Mouse (Mus musculus): Measurements from ENCODE around the gene Tmbim1. TPM values are rescaled to one million over a fixed set of nuclear protein-coding genes. Genes with fewer than 3 reads are reported as not detected.

Tmbim1 gene
- polyA plus RNA-seq, 1 experiment from 2014 or later: 12.5 TPM

DNA sequence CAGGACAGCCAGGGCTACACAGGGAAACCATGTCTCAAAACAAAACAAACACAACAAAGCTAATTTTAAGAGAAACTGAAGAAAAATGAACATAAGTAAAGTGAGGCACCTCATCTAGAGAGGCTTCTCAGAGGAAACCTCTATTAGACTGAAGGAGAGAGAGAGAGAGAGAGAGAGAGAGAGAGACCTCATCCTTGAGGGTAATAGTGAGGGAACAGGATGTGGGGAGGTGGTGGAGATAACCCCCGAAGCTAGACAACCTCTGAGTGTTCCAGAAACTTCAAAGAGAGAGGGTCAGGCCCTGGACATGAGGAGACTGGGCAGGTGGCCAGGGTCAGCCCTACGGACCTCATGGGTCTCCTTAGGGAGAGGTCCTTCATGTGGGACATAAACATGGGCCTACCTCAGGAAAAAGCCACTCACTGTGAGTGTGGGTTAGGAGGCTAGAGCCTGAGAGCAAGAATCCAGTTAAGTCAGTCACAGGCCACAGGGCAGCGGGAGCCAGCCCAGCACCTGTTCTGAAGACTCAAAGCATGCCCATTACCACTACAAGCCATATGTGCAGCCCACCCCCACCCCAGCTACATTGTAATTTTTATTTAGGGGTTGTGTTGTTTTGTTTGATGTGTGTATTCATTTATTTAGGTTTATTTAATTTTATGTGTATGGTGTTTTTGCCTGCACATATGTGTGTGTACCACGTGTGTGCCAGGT lies 10.8 kb upstream of the Tmbim1 start:
- no peak overlapping the region for H3K27ac ChIP-seq (replicated peaks)
- WGBS: 80% methylated on average over 4 of the region's 4 CpGs
- no peaks in the 10 kb centered on the region for H3K9me3 ChIP-seq
- no peaks in the 10 kb centered on the region for H3K27me3 ChIP-seq (replicated peaks; ENCODE audit: low read depth, poor library complexity, severe bottlenecking)
- H3K4me1 ChIP-seq: 0 out of 2 replicates have a peak, but pooled peaks cover 5% of the 10 kb centered on the region
- no peak for DNase-seq (ENCODE audit: low spot score)
- no peak overlapping the region for H3K4me3 ChIP-seq
- H3K36me3 ChIP-seq (replicated peaks): no peaks in the 10 kb centered on the region

GRCm38 (mm10) chr1:74314796-74315195 lies 9.4 kb upstream of the Tmbim1 start:
- Histone ChIP-seq H3K9me3 (no peaks in the 10 kb centered on the region), H3K4me3 (no peak overlapping the region), H3K27me3 (replicated peaks; ENCODE audit: low read depth, poor library complexity, severe bottlenecking) (no peaks in the 10 kb centered on the region), H3K36me3 (replicated peaks) (no peaks in the 10 kb centered on the region), H3K4me1 (peaks cover 8% of the 10 kb centered on the region), H3K27ac (replicated peaks) (no peak overlapping the region)
- no peak for DNase-seq (ENCODE audit: low spot score)
- 90% methylated on average over 3 of the region's 3 CpGs for whole genome bisulfite sequencing

DNA sequence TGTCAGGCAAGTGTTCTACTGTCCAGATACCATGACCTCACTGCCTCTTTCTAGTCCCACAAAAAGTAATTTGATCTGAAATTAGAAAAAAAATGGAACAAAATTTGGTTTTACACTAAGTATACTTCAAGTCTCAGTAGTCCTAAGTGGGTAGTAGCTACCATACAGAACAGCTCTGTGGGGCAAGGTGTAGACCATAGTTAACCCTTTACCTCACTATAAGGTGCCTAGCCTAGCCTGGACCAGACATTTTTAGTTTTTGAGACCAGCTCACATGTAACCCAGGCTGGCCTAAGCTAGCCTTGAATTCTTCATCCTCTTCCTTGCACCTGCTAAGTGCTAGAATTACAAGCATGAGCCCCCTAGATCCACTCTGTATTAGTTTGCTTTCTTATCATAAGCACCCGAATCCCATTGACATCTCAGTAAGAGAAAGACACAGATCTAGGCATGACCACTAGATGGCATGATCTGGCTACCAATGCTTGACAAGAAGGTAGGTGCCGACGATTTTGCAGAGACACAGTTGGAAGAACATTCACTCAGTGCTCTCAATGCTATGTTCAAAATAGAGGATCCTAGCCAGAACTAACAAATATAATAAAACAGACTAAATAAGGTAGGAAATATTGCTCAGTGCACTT lies 7.7 kb upstream of the Tmbim1 start:
- H3K27ac ChIP-seq (replicated peaks): no peak overlapping the region
- peaks cover 19% of the 10 kb centered on the region for H3K4me1 ChIP-seq
- peak; percentile 57 for DNase-seq (ENCODE audit: low spot score)
- H3K9me3 ChIP-seq: no peaks in the 10 kb centered on the region
- H3K4me3 ChIP-seq: no peak overlapping the region
- 9% methylated on average over 3 of the region's 3 CpGs for WGBS
- no peaks in the 10 kb centered on the region for H3K27me3 ChIP-seq (replicated peaks; ENCODE audit: low read depth, poor library complexity, severe bottlenecking)
- H3K36me3 ChIP-seq (replicated peaks): no peaks in the 10 kb centered on the region

DNA sequence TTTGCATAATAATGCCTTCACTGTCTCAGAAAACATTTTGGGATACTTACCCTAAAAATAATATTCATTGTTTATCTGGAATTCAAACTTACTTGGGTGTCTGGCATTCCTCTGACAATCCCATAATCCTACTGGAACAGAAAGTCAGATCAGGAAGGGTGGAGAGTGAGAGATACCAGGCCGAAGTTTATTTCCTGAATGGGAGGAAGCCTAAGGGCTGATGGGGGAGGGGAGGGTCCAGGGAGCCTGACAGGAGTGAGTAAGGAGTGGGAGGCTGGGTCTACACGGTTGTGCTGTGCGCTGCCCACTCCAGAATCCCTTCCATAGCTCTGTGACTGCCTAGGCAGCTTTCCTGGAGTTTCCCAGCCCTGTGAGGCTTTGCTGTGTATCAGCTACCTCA lies 4.3 kb upstream of the Tmbim1 start:
- peak; percentile 21 for DNase-seq (ENCODE audit: low spot score)
- no peak overlapping the region for H3K4me3 ChIP-seq

DNA sequence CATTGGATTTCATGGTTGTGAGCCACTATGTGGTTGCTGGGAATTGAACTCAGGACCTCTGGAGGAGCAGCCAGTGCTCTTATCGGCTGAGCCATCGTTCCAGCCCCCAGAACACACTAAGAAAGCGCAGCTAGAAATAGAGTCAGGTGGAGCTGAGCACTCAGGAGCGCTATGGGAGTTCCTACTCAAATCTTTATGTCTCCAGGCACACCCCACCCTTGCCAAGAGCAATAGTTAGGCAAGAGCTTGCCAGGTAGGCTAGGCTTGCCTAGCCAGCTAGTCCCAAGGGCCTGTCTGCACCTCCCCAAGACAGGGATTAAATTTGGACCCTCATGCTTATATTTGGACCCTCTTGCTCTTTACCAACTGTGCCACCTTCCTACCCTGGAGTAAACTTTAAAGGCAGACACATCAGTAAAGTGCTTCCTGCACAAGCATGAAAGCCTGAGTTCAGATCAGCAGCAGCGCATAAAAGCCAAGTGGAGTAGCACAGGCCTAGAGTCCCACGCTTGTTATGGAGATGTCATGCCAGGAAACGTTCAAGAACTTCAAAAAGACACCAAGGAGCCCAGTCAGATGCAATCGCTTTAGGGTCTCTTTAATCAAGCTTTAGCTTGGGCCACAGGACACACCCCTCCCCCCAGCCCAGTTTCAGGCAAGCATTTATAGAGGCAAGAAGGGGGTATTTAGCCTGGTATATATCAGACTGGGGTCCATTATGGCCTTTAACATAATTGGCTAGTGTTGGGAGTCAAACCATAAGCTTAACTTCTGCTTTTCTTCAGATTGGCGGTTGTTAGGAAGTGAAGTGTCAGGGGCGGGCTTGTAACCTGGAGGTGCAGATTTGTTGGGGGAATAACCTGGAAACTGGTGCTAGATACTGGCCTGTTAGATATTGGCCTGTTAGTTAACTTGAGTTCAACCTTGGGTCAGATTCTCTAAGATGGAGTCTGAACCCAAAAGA lies 2.9 kb upstream of the Tmbim1 start:
- 0 out of 2 replicates have a peak, but pooled peaks cover 5% of the 10 kb centered on the region for H3K27me3 ChIP-seq (replicated peaks; ENCODE audit: low read depth, poor library complexity, severe bottlenecking)
- no peak overlapping the region for H3K27ac ChIP-seq (replicated peaks)
- WGBS: 77% methylated on average over 10 of the region's 10 CpGs
- H3K36me3 ChIP-seq (replicated peaks): no peaks in the 10 kb centered on the region
- no peak overlapping the region for H3K4me3 ChIP-seq
- no peak for DNase-seq (ENCODE audit: low spot score)
- H3K4me1 ChIP-seq: peaks cover 33% of the 10 kb centered on the region
- no peaks in the 10 kb centered on the region for H3K9me3 ChIP-seq

More for the DNA sequence above, 4.3 kb upstream of the Tmbim1 start:
- H3K27ac ChIP-seq (replicated peaks): 0 out of 2 replicates have a peak overlapping the region, but pooled peaks have one; percentile 40
- H3K4me1 ChIP-seq: peaks cover 21% of the 10 kb centered on the region
- no peaks in the 10 kb centered on the region for H3K9me3 ChIP-seq
- WGBS: 42% methylated on average over 3 of the region's 3 CpGs
- no peaks in the 10 kb centered on the region for H3K27me3 ChIP-seq (replicated peaks; ENCODE audit: low read depth, poor library complexity, severe bottlenecking)
- H3K36me3 ChIP-seq (replicated peaks): no peaks in the 10 kb centered on the region

DNA sequence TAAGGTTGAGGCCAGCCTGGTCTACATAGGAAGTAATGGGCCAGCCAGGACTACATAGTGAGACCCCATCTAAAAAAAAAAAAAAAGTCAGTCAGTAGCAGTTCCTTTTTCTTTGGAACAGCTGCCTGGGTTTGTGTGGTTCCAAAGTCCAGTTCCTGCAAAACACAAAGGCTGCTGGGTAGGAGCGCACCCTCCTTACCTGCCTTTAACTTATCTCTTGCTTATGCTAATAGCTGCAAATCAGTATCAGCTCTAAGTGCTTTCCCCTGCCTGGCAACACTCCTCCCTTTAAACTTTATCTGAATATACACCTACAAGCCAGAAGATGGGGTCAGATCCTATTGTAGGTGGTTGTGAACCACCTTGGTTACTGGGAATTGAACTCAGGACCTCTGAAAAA lies 1.7 kb upstream of the Tmbim1 start:
- H3K36me3 ChIP-seq (replicated peaks): no peaks in the 10 kb centered on the region
- peaks cover 38% of the 10 kb centered on the region for H3K4me1 ChIP-seq
- H3K9me3 ChIP-seq: no peaks in the 10 kb centered on the region
- no peak for DNase-seq (ENCODE audit: low spot score)
- peaks cover 10% of the 10 kb centered on the region; the same call in 1 of the 2 replicates for H3K27me3 ChIP-seq (replicated peaks; ENCODE audit: low read depth, poor library complexity, severe bottlenecking)
- WGBS: 88% methylated on average over 1 of the region's 1 CpGs
- H3K27ac ChIP-seq (replicated peaks): no peak overlapping the region
- H3K4me3 ChIP-seq: no peak overlapping the region

DNA sequence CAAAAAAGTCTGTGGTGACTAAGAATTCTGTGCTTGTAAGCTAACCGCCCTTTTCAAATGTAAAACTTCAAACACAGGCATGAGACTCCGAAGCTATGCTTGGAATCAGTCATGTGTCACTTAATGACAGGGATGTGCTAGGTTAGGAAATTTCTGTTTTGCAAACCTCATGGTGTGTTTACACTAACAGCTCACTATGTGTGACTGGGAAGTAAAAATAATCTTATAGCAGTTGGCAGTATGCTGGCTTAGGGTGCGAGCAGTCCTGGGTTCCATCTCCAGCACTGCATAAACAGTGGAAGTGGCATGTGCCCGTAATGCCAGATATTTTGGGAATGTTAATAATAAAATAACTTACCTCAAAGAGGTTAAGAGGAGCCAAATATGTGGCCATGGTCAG lies 476 bp downstream of the Tmbim1 start:
- H3K9me3 ChIP-seq: no peaks in the 10 kb centered on the region
- peaks cover 36% of the 10 kb centered on the region for H3K4me1 ChIP-seq
- H3K4me3 ChIP-seq: no peak overlapping the region
- WGBS: 76% methylated on average over 4 of the region's 4 CpGs
- DNase-seq (ENCODE audit: low spot score): no peak
- peaks cover 10% of the 10 kb centered on the region; the same call in 1 of the 2 replicates for H3K27me3 ChIP-seq (replicated peaks; ENCODE audit: low read depth, poor library complexity, severe bottlenecking)
- H3K36me3 ChIP-seq (replicated peaks): no peaks in the 10 kb centered on the region
- no peak overlapping the region for H3K27ac ChIP-seq (replicated peaks)

DNA sequence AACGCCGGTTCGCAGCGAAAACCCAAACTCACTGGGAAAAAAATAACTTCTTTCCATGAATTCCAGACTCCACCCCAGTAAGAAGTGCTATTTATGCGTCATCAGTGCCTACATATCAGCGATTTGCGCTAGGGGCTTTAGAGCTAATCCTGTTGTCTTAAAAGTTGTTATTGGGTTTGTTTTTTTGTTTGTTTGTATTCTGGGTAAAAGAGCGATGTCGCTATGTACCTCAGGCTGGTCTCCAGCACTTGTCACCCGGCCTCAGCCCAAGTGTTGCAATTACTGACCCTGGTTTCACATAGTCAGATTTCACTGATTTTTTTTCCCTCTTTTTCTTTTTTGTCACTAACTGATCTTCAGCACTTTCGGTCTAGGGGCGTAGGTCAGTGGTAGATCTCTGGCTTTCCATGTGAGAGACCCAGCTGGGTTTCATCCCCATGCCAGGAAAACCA lies 1.1 kb downstream of the Tmbim1 start:
- Histone ChIP-seq H3K4me1 (peaks cover 30% of the 10 kb centered on the region), H3K4me3 (peak overlapping the region; percentile 78), H3K36me3 (replicated peaks) (no peaks in the 10 kb centered on the region), H3K27me3 (replicated peaks; ENCODE audit: low read depth, poor library complexity, severe bottlenecking) (peaks cover 10% of the 10 kb centered on the region; the same call in 1 of the 2 replicates), H3K9me3 (no peaks in the 10 kb centered on the region), H3K27ac (replicated peaks) (peak overlapping the region; percentile 86)
- no peak for DNase-seq (ENCODE audit: low spot score)
- WGBS: 4% methylated on average over 12 of the region's 12 CpGs

GRCm38 (mm10) chr1:74303509-74304338 lies 1.7 kb downstream of the Tmbim1 start:
- H3K9me3 ChIP-seq: no peaks in the 10 kb centered on the region
- H3K4me1 ChIP-seq: peaks cover 28% of the 10 kb centered on the region
- under 1% methylated on average over 56 of the region's 56 CpGs for WGBS
- peaks cover 10% of the 10 kb centered on the region; the same call in 1 of the 2 replicates for H3K27me3 ChIP-seq (replicated peaks; ENCODE audit: low read depth, poor library complexity, severe bottlenecking)
- DNase-seq (ENCODE audit: low spot score): peak; percentile 76
- peak overlapping the region; percentile 78 for H3K4me3 ChIP-seq
- H3K27ac ChIP-seq (replicated peaks): peak overlapping the region; percentile 86
- no peaks in the 10 kb centered on the region for H3K36me3 ChIP-seq (replicated peaks)

- no peak for DNase-seq (ENCODE audit: low spot score)
- 75% methylated on average over 2 of the region's 2 CpGs for WGBS
Observed at GRCm38 (mm10) chr1:74302835-74303234, 2.6 kb downstream of the Tmbim1 start.

DNA sequence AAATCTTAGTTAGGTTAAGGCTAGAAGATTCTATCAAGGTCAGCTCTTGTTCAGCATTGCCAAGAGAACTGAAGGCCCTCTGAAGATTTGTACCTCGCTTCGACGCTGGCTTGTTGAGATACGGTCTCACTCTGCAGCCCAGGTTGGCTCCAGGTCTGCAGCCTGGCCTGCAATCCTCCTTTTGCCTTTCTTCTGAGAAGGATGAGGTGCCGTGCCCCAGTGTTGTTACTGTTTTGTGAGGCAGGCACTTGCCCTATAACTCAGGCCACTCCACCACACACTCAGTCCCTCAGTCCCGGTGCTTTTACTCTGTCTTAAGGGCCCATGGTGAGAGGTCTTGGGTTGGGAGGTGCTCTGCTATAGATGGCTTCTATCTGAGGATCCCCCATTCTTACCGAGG lies 3.2 kb downstream of the Tmbim1 start:
- no peak for DNase-seq (ENCODE audit: low spot score)
- H3K4me3 ChIP-seq: no peak overlapping the region
- H3K27ac ChIP-seq (replicated peaks): no peak overlapping the region
- H3K4me1 ChIP-seq: peaks cover 27% of the 10 kb centered on the region
- peaks cover 10% of the 10 kb centered on the region; the same call in 1 of the 2 replicates for H3K27me3 ChIP-seq (replicated peaks; ENCODE audit: low read depth, poor library complexity, severe bottlenecking)
- H3K36me3 ChIP-seq (replicated peaks): peaks cover 4% of the 10 kb centered on the region; the same call in 1 of the 2 replicates
- 92% methylated on average over 7 of the region's 7 CpGs for WGBS
- no peaks in the 10 kb centered on the region for H3K9me3 ChIP-seq

More at GRCm38 (mm10) chr1:74302835-74303234, 2.6 kb downstream of the Tmbim1 start:
- Histone ChIP-seq H3K9me3 (no peaks in the 10 kb centered on the region), H3K27me3 (replicated peaks; ENCODE audit: low read depth, poor library complexity, severe bottlenecking) (peaks cover 10% of the 10 kb centered on the region; the same call in 1 of the 2 replicates), H3K36me3 (replicated peaks) (no peaks in the 10 kb centered on the region), H3K4me1 (peaks cover 23% of the 10 kb centered on the region), H3K4me3 (peak overlapping the region; percentile 16; the same call in 1 of the 2 replicates), H3K27ac (replicated peaks) (no peak overlapping the region)

Data from embryonic facial prominence, embryonic 10.5 days (tissue).